Mouse (Mus musculus): ENCODE data around the gene Zcchc24.

GRCm38 (mm10) chr14:25664310-25664695, 104.5 kb downstream of the Zcchc24 start:
- no peak for TF ChIP-seq CTCF (IDR thresholded peaks at IDR 0.05; ENCODE audit: control insufficient read depth, insufficient read depth, insufficient read length)
- TF ChIP-seq USF1 (IDR thresholded peaks at IDR 0.05; ENCODE audit: low read depth): no peak
- TF ChIP-seq MYOD1 (IDR thresholded peaks at IDR 0.05; ENCODE audit: control insufficient read depth, insufficient read length, low read depth): no peak
- no peak for TF ChIP-seq MYOG (IDR thresholded peaks at IDR 0.05; ENCODE audit: control insufficient read depth, extremely low read depth, insufficient read length)
- no peak for TF ChIP-seq MAX (IDR thresholded peaks at IDR 0.05)
- TF ChIP-seq FOSL1 (IDR thresholded peaks at IDR 0.05; ENCODE audit: insufficient read depth, low read length, poor library complexity, severe bottlenecking): no peak
- TF ChIP-seq CEBPB (IDR thresholded peaks at IDR 0.05; ENCODE audit: low read depth): no peak

Data from C2C12 (cell line).